Mouse (Mus musculus) ovary, adult 10 weeks (tissue): ENCODE results near the gene Apon. TPM values are rescaled to one million over a fixed set of nuclear protein-coding genes. Genes with fewer than 3 reads are reported as not detected.

ENCODE experiments used
- polyA plus RNA-seq: library from polyadenylated mRNA; stranded (reverse); fragments of 350-450 nt; fragmentation: Illumina TruSeq; extraction: RNeasy Lipid Tissue Mini Kit (QIAGEN cat#74804); gene quantifications from one replicate; pipeline ENCODE4 v1.2.3, GENCODE M21; 2014

Apon gene
- polyA plus RNA-seq: not detected

GRCm38 (mm10) chr10:128253677-128254255, at the start of gene Apon:
Gene Apon, plus strand, starts transcription at chr10:128254096.

GRCm38 (mm10) chr10:128211390-128212108, 42.3 kb upstream of the Apon start, which contains the start of gene Spryd4:
Gene Spryd4, minus strand, starts transcription at chr10:128211807.

GRCm38 (mm10) chr10:128225538-128225937, 28.4 kb upstream of the Apon start, which contains the start of gene Mip:
Gene Mip, plus strand, starts transcription at chr10:128225838.

GRCm38 (mm10) chr10:128231697-128232419, 22.0 kb upstream of the Apon start, which contains the start of gene Timeless:
Gene Timeless, plus strand, starts transcription at chr10:128232065.

GRCm38 (mm10) chr10:128268371-128268770, 14.5 kb downstream of the Apon start, which contains the start of gene Apof:
Gene Apof, plus strand, starts transcription at chr10:128268671.

GRCm38 (mm10) chr10:128270287-128270841, 16.5 kb downstream of the Apon start, which contains the start of gene Stat2:
Gene Stat2, plus strand, starts transcription at chr10:128270559.

GRCm38 (mm10) chr10:128298702-128299171, 44.8 kb downstream of the Apon start, which contains the start of gene Il23a:
Gene Il23a, minus strand, starts transcription at chr10:128298752.

GRCm38 (mm10) chr10:128303126-128304021, 49.5 kb downstream of the Apon start, which contains the start of gene Pan2:
Gene Pan2, plus strand, starts transcription at chr10:128303335.

Other genes starting within 250 kb of the Apon start
- gene Hsd17b6, start 246.5 kb upstream of the Apon start, polyA plus RNA-seq: not detected
- gene Prim1, start 238.9 kb upstream of the Apon start, polyA plus RNA-seq: 46.0 TPM
- gene Naca, start 218.5 kb upstream of the Apon start, polyA plus RNA-seq: 1,764 TPM
- 754 TPM for gene Ptges3, start 195.1 kb upstream of the Apon start, polyA plus RNA-seq
- 436 TPM for gene Atp5b, start 170.8 kb upstream of the Apon start, polyA plus RNA-seq
- 14.3 TPM for gene Baz2a, start 162.5 kb upstream of the Apon start, polyA plus RNA-seq
- 28.7 TPM for gene Rbms2, start 73.8 kb upstream of the Apon start, polyA plus RNA-seq
- gene Gls2, start 59.6 kb upstream of the Apon start, polyA plus RNA-seq: not detected
- 9.3 TPM for gene Spryd4, start 42.3 kb upstream of the Apon start, polyA plus RNA-seq
- gene Mip, start 28.3 kb upstream of the Apon start, polyA plus RNA-seq: not detected
- gene Timeless, start 22.0 kb upstream of the Apon start, polyA plus RNA-seq: 2.7 TPM
- gene Apof, start 14.6 kb downstream of the Apon start, polyA plus RNA-seq: 1.00 TPM
- gene Stat2, start 16.5 kb downstream of the Apon start, polyA plus RNA-seq: 7.4 TPM
- gene Il23a, start 44.7 kb downstream of the Apon start, polyA plus RNA-seq: not detected
- 7.2 TPM for gene Pan2, start 49.2 kb downstream of the Apon start, polyA plus RNA-seq
- 55.8 TPM for gene Cnpy2, start 68.4 kb downstream of the Apon start, polyA plus RNA-seq
- gene Cs, start 83.6 kb downstream of the Apon start, polyA plus RNA-seq: 85.3 TPM
- 3.9 TPM for gene Coq10a, start 114.9 kb downstream of the Apon start, polyA plus RNA-seq
- 8.8 TPM for gene Ankrd52, start 123.0 kb downstream of the Apon start, polyA plus RNA-seq
- gene Slc39a5, start 147.1 kb downstream of the Apon start, polyA plus RNA-seq: not detected
- gene Nabp2, start 157.4 kb downstream of the Apon start, polyA plus RNA-seq: 13.7 TPM
- gene Rnf41, start 157.6 kb downstream of the Apon start, polyA plus RNA-seq: 10.5 TPM
- gene Smarcc2, start 205.2 kb downstream of the Apon start, polyA plus RNA-seq: 62.3 TPM
- gene Myl6, start 240.0 kb downstream of the Apon start, polyA plus RNA-seq: 108 TPM
- gene Myl6b, start 244.6 kb downstream of the Apon start, polyA plus RNA-seq: not detected